Mouse (Mus musculus): ENCODE measurements at regions not wholly inside any gene's neighbourhood (a gene's known extent, or its start where the extent isn't known, plus 50 kb on each side); places are given as distances from the start of the nearest gene placed in this dataset.
A peak's percentile ranks its signal among the peaks of the same experiment; 100 is the strongest.

GRCm38 (mm10) chr1:61125127-61125526, 147.4 kb downstream of the Icos start:
- no peak for DNase-seq
- intact Hi-C loops (cut with DNase I), result no loop called here

- intact Hi-C loops (cut with DNase I), result loop anchor here (5.0 kb wide), 1 partner anchor 1826 kb away; no protein-coding TSS in a partner anchor
- DNase-seq, result no peak
These were observed 158.1 kb downstream of the Icos start for GRCm38 (mm10) chr1:61135597-61136545.

- DNase-seq, result no peak
- intact Hi-C loops (cut with DNase I), result loop anchor here (5.0 kb wide), 1 partner anchor 1825 kb away; no protein-coding TSS in a partner anchor
These were observed 159.6 kb downstream of the Icos start for GRCm38 (mm10) chr1:61137210-61137885.

- intact Hi-C loops (cut with DNase I), result loop anchor here (5.0 kb wide), 1 partner anchor 1824 kb away; no protein-coding TSS in a partner anchor
- DNase-seq, result no peak
These were observed 160.2 kb downstream of the Icos start for GRCm38 (mm10) chr1:61137954-61138353.

GRCm38 (mm10) chr1:61139291-61139983, 161.7 kb downstream of the Icos start:
- intact Hi-C loops (cut with DNase I), result loop anchor here (5.0 kb wide), 1 partner anchor 1823 kb away; no protein-coding TSS in a partner anchor
- DNase-seq, result peak; percentile 39 to 60

GRCm38 (mm10) chr1:61139984-61140648, 162.4 kb downstream of the Icos start:
- no peak for DNase-seq
- intact Hi-C loops (cut with DNase I), result loop anchor here (5.0 to 10.0 kb wide), 3 partner anchors 1045 to 1822 kb away; partner anchors contain the start of gene Nrp2

GRCm38 (mm10) chr1:61140870-61141591, 163.3 kb downstream of the Icos start:
- no peak for DNase-seq
- intact Hi-C loops (cut with DNase I), result loop anchor here (5.0 to 10.0 kb wide), 2 partner anchors 1044 to 1561 kb away; partner anchors contain the start of gene Nrp2

- DNase-seq, result no peak
- intact Hi-C loops (cut with DNase I), result loop anchor here (5.0 to 10.0 kb wide), 2 partner anchors 1043 to 1561 kb away; partner anchors contain the start of gene Nrp2
These were observed 163.8 kb downstream of the Icos start for GRCm38 (mm10) chr1:61141592-61141930.

GRCm38 (mm10) chr1:61141952-61142351, 164.2 kb downstream of the Icos start:
- intact Hi-C loops (cut with DNase I), result loop anchor here (5.0 to 10.0 kb wide), 2 partner anchors 1043 to 1560 kb away; partner anchors contain the start of gene Nrp2
- peak in 1 of 2 experiments; percentile 16 for DNase-seq

- intact Hi-C loops (cut with DNase I), result loop anchor here (5.0 to 10.0 kb wide), 2 partner anchors 1042 to 1559 kb away; partner anchors contain the start of gene Nrp2
- no peak for DNase-seq
These were observed 165.5 kb downstream of the Icos start for GRCm38 (mm10) chr1:61143030-61143753.

- intact Hi-C loops (cut with DNase I), result loop anchor here (5.0 to 10.0 kb wide), 2 partner anchors 1041 to 1559 kb away; partner anchors contain the start of gene Nrp2
- DNase-seq, result no peak
These were observed 166.0 kb downstream of the Icos start for GRCm38 (mm10) chr1:61143754-61144066.

- intact Hi-C loops (cut with DNase I), result loop anchor here (10.0 kb wide), 1 partner anchor 1040 kb away; no protein-coding TSS in a partner anchor
- no peak for DNase-seq
These were observed 167.3 kb downstream of the Icos start for GRCm38 (mm10) chr1:61145013-61145412.

- intact Hi-C loops (cut with DNase I), result loop anchor here (10.0 kb wide), 1 partner anchor 1039 kb away; no protein-coding TSS in a partner anchor
- no peak for DNase-seq
These were observed 167.8 kb downstream of the Icos start for GRCm38 (mm10) chr1:61145572-61145971.

- intact Hi-C loops (cut with DNase I), result loop anchor here (10.0 kb wide), 1 partner anchor 1039 kb away; no protein-coding TSS in a partner anchor
- DNase-seq, result peak; percentile 17 to 20
These were observed 168.5 kb downstream of the Icos start for GRCm38 (mm10) chr1:61146222-61146723.

GRCm38 (mm10) chr1:61151742-61152141, 174.0 kb downstream of the Icos start:
- intact Hi-C loops (cut with DNase I), result no loop called here
- DNase-seq, result no peak

- DNase-seq, result no peak
- intact Hi-C loops (cut with DNase I), result no loop called here
These were observed 174.4 kb downstream of the Icos start for GRCm38 (mm10) chr1:61152157-61152556.

- intact Hi-C loops (cut with DNase I), result no loop called here
- no peak for DNase-seq
These were observed 176.5 kb downstream of the Icos start for GRCm38 (mm10) chr1:61154216-61154615.

GRCm38 (mm10) chr1:61157271-61157670, 179.5 kb downstream of the Icos start:
- intact Hi-C loops (cut with DNase I), result no loop called here
- peak in 1 of 2 experiments; percentile 17 for DNase-seq
